Mouse (Mus musculus) liver, postnatal 0 days (tissue): ENCODE results near the gene Olfr107. TPM values are rescaled to one million over a fixed set of nuclear protein-coding genes. Genes with fewer than 3 reads are reported as not detected.

Source experiments
- ATAC-seq: fragments of 200-750 bp; cut with Nextera tagmentation; 2 replicates; pipeline ENCODE4 v1.8.0; 2017; ENCODE audit warnings: mild to moderate bottlenecking, moderate library complexity
- DNase-seq: peaks from one replicate; pipeline ENCODE4 v3.0.0-alpha.2; 2016
- H3K27ac ChIP-seq: fragments of 300-500 bp; sonication (generic); 2 replicates; pipeline ENCODE4 v1.5.1; 2014; ENCODE audit warnings: antibody characterized with exemption, moderate library complexity, mild to moderate bottlenecking, low read depth
- H3K27me3 ChIP-seq: fragments of 300-500 bp; sonication (generic); 2 replicates; pipeline ENCODE4 v1.6.1; 2014; ENCODE audit warnings: low read length, control low read depth, mixed read lengths; ENCODE audit not compliant: insufficient read depth
- H3K36me3 ChIP-seq: fragments of 300-500 bp; sonication (generic); replicated peaks from 2 replicates; pipeline ENCODE4 v1.6.1; 2014; ENCODE audit warnings: mild to moderate bottlenecking, control low read depth, low read length, moderate library complexity, mixed read lengths; ENCODE audit not compliant: insufficient read depth
- H3K4me1 ChIP-seq: fragments of 300-500 bp; sonication (generic); 2 replicates; pipeline ENCODE4 v1.6.1; 2014; ENCODE audit warnings: antibody characterized with exemption, mild to moderate bottlenecking, control low read depth; ENCODE audit not compliant: insufficient read depth
- H3K4me2 ChIP-seq: fragments of 300-500 bp; sonication (generic); 2 replicates; pipeline ENCODE4 v1.6.1; 2014; ENCODE audit warnings: low read depth, mild to moderate bottlenecking, low read length, moderate library complexity, mixed read lengths
- H3K4me3 ChIP-seq: fragments of 300-500 bp; sonication (generic); 2 replicates; pipeline ENCODE4 v1.5.1; 2014; ENCODE audit warnings: low read depth, low read length
- H3K9ac ChIP-seq: fragments of 300-500 bp; sonication (generic); replicated peaks from 2 replicates; pipeline ENCODE4 v1.6.1; 2014; ENCODE audit warnings: mild to moderate bottlenecking, moderate library complexity
- H3K9me3 ChIP-seq: fragments of 300-500 bp; sonication (generic); 2 replicates; pipeline ENCODE4 v1.6.1; 2016; ENCODE audit warnings: mild to moderate bottlenecking, control low read depth, low read length, mixed read lengths
- CTCF ChIP-seq: sonication (generic); IDR thresholded peaks from 2 replicates; pipeline ENCODE4 v1.5.1; 2016; ENCODE audit warnings: antibody characterized with exemption, low read depth
- EP300 ChIP-seq: IDR thresholded peaks from 2 replicates; pipeline ENCODE4 v1.6.1; 2016; ENCODE audit warnings: antibody characterized with exemption, low read depth, mild to moderate bottlenecking
- WGBS: fragments of 180-500 bp; shearing (Covaris S2); extraction: QIAGEN DNeasy Blood & Tissue Kit; methylation state at CpG from one replicate; pipeline ENCODE4 v1.1.7; 2014; ENCODE audit not compliant: insufficient replicate concordance; 5-methylcytosine and 5-hydroxymethylcytosine counted together
- polyA plus RNA-seq: library from polyadenylated mRNA; unstranded; fragments of >200 nt; fragmentation: Nextera tagmentation; extraction: Ambion mirVana; gene quantifications from 2 replicates; pipeline ENCODE4 v1.2.1, GENCODE M21; 2015

The Olfr107 gene
- polyA plus RNA-seq = not detected in 2 replicates

- no peak for TF ChIP-seq EP300
- Histone ChIP-seq H3K36me3 (no peaks in the 10 kb centered on the region), H3K27me3 (no peaks in the 10 kb centered on the region), H3K4me1 (no peaks in the 10 kb centered on the region), H3K4me3 (no peak within 1 kb of the TSS), H3K4me2 (no peak within 1 kb of the TSS), H3K27ac (no peak within 1 kb of the TSS), H3K9me3 (no peaks in the 10 kb centered on the region), H3K9ac (no peak within 1 kb of the TSS)
- ATAC-seq = no peak
- DNase-seq = no peak
- WGBS = 69% methylated on average over 3 of the region's 3 CpGs
These were observed at the start of gene Olfr107 for GRCm38 (mm10) chr17:37398926-37399325. Olfr107 (plus strand) TSS chr17:37399226.

- H3K4me3 ChIP-seq = no peak within 1 kb of the TSS
- no peak within 1 kb of the TSS for H3K27ac ChIP-seq
- no peaks in the 10 kb centered on the region for H3K9me3 ChIP-seq
- no peak for ATAC-seq
- TF ChIP-seq CTCF (no peak), EP300 (no peak)
- no peak within 1 kb of the TSS for H3K9ac ChIP-seq
- no peaks in the 10 kb centered on the region for H3K27me3 ChIP-seq
- no peak for DNase-seq
- no peaks in the 10 kb centered on the region for H3K4me1 ChIP-seq
- no peaks in the 10 kb centered on the region for H3K36me3 ChIP-seq
- no peak within 1 kb of the TSS for H3K4me2 ChIP-seq
These were observed 39.7 kb upstream of the Olfr107 start, which contains the start of gene Olfr104-ps for GRCm38 (mm10) chr17:37359282-37359681. Olfr104-ps (plus strand) TSS chr17:37359582.

GRCm38 (mm10) chr17:37378733-37379132, 20.3 kb upstream of the Olfr107 start, which contains the start of gene Olfr105-ps:
Olfr105-ps (plus strand) TSS chr17:37379033.
- no peak for DNase-seq
- H3K27me3 ChIP-seq = no peaks in the 10 kb centered on the region
- H3K9ac ChIP-seq = no peak within 1 kb of the TSS
- ATAC-seq = no peak
- no peak within 1 kb of the TSS for H3K4me3 ChIP-seq
- no peaks in the 10 kb centered on the region for H3K9me3 ChIP-seq
- no peak for TF ChIP-seq CTCF
- TF ChIP-seq EP300 = no peak
- H3K4me2 ChIP-seq = no peak within 1 kb of the TSS
- H3K4me1 ChIP-seq = no peaks in the 10 kb centered on the region
- no peaks in the 10 kb centered on the region for H3K36me3 ChIP-seq
- no peak within 1 kb of the TSS for H3K27ac ChIP-seq

- no peak for TF ChIP-seq EP300
- no peak for TF ChIP-seq CTCF
- 70% methylated on average over 1 of the region's 1 CpGs for WGBS
- H3K4me2 ChIP-seq = no peak within 1 kb of the TSS
- no peaks in the 10 kb centered on the region for H3K9me3 ChIP-seq
- no peak within 1 kb of the TSS for H3K4me3 ChIP-seq
- H3K36me3 ChIP-seq = no peaks in the 10 kb centered on the region
- H3K9ac ChIP-seq = no peak within 1 kb of the TSS
- DNase-seq = no peak
- no peaks in the 10 kb centered on the region for H3K4me1 ChIP-seq
- H3K27ac ChIP-seq = no peak within 1 kb of the TSS
- no peaks in the 10 kb centered on the region for H3K27me3 ChIP-seq
- no peak for ATAC-seq
These were observed 8.9 kb upstream of the Olfr107 start, which contains the start of gene Olfr106-ps for GRCm38 (mm10) chr17:37390093-37390492. Olfr106-ps (plus strand) TSS chr17:37390393.

- no peaks in the 10 kb centered on the region for H3K9me3 ChIP-seq
- no peak overlapping the region for H3K27ac ChIP-seq
- ATAC-seq (no peak), DNase-seq (no peak)
- H3K9ac ChIP-seq = no peak overlapping the region
- no peak overlapping the region for H3K4me3 ChIP-seq
- H3K27me3 ChIP-seq = no peaks in the 10 kb centered on the region
- no peak for TF ChIP-seq CTCF
- no peak for TF ChIP-seq EP300
- no peaks in the 10 kb centered on the region for H3K36me3 ChIP-seq
- H3K4me1 ChIP-seq = no peaks in the 10 kb centered on the region
- H3K4me2 ChIP-seq = no peak overlapping the region
These were observed 14.4 kb downstream of the Olfr107 start for GRCm38 (mm10) chr17:37413380-37413779.

- no peak within 1 kb of the TSS for H3K4me2 ChIP-seq
- 83% methylated on average over 1 of the region's 1 CpGs for WGBS
- TF ChIP-seq EP300 (no peak), CTCF (no peak)
These were observed 46.2 kb downstream of the Olfr107 start, which contains the start of gene Olfr108 for GRCm38 (mm10) chr17:37445180-37445579. Olfr108 (plus strand) TSS chr17:37445480.

More at GRCm38 (mm10) chr17:37445180-37445579, 46.2 kb downstream of the Olfr107 start, which contains the start of gene Olfr108:
- Histone ChIP-seq H3K4me3 (no peak within 1 kb of the TSS), H3K36me3 (no peaks in the 10 kb centered on the region), H3K27me3 (no peaks in the 10 kb centered on the region), H3K9ac (no peak within 1 kb of the TSS), H3K4me1 (no peaks in the 10 kb centered on the region), H3K27ac (no peak within 1 kb of the TSS), H3K9me3 (no peaks in the 10 kb centered on the region)
- DNase-seq (no peak), ATAC-seq (no peak)

Other genes starting within 250 kb of the Olfr107 start
- not detected in 2 replicates for gene Olfr93, start 237.7 kb upstream of the Olfr107 start, polyA plus RNA-seq
- 2.2 and 3.4 TPM in 2 replicates for gene Ubd, start 205.3 kb upstream of the Olfr107 start, polyA plus RNA-seq
- gene Olfr94, start 198.2 kb upstream of the Olfr107 start, polyA plus RNA-seq = not detected in 2 replicates
- gene Olfr95, start 186.1 kb upstream of the Olfr107 start, polyA plus RNA-seq = not detected in 2 replicates
- not detected in 2 replicates for gene Olfr96, start 179.1 kb upstream of the Olfr107 start, polyA plus RNA-seq
- gene Olfr97, start 161.9 kb upstream of the Olfr107 start, polyA plus RNA-seq = not detected in 2 replicates
- not detected in 2 replicates for gene Olfr98, start 135.5 kb upstream of the Olfr107 start, polyA plus RNA-seq
- 4.5 and 4.6 TPM in 2 replicates for gene H2-M3, start 129.0 kb upstream of the Olfr107 start, polyA plus RNA-seq
- not detected in 2 replicates for gene Olfr99, start 115.8 kb upstream of the Olfr107 start, polyA plus RNA-seq
- gene Olfr101, start 94.9 kb upstream of the Olfr107 start, polyA plus RNA-seq = not detected in 2 replicates
- not detected in 2 replicates for gene Olfr102, start 82.2 kb upstream of the Olfr107 start, polyA plus RNA-seq
- not detected in 2 replicates for gene Olfr103, start 59.5 kb upstream of the Olfr107 start, polyA plus RNA-seq
- gene Olfr104-ps, start 39.6 kb upstream of the Olfr107 start, polyA plus RNA-seq = not detected in 2 replicates
- gene Olfr105-ps, start 20.2 kb upstream of the Olfr107 start, polyA plus RNA-seq = not detected in 2 replicates
- gene Olfr106-ps, start 8.8 kb upstream of the Olfr107 start, polyA plus RNA-seq = not detected in 2 replicates
- gene Olfr108, start 46.3 kb downstream of the Olfr107 start, polyA plus RNA-seq = not detected in 2 replicates
- gene Olfr109, start 59.7 kb downstream of the Olfr107 start, polyA plus RNA-seq = not detected in 2 replicates
- gene H2-M2, start 84.3 kb downstream of the Olfr107 start, polyA plus RNA-seq = not detected in 2 replicates
- not detected in 2 replicates for gene Olfr110, start 93.2 kb downstream of the Olfr107 start, polyA plus RNA-seq
- gene Olfr111, start 108.8 kb downstream of the Olfr107 start, polyA plus RNA-seq = not detected in 2 replicates
- not detected in 2 replicates for gene Olfr112, start 170.2 kb downstream of the Olfr107 start, polyA plus RNA-seq
- not detected in 2 replicates for gene Olfr113, start 178.4 kb downstream of the Olfr107 start, polyA plus RNA-seq
- not detected in 2 replicates for gene Olfr114, start 193.5 kb downstream of the Olfr107 start, polyA plus RNA-seq
- gene Olfr115, start 227.9 kb downstream of the Olfr107 start, polyA plus RNA-seq = not detected in 2 replicates
- gene Olfr116, start 228.0 kb downstream of the Olfr107 start, polyA plus RNA-seq = not detected in 2 replicates